Mouse (Mus musculus): ENCODE results near the gene Cxcr5.

GRCm38 (mm10) chr9:44548412-44549152, 13.1 kb downstream of the Cxcr5 start:
- no peak for TF ChIP-seq CTCF (IDR thresholded peaks at IDR 0.05; ENCODE audit: low read depth, low read length)
- no peak for TF ChIP-seq POLR2A (IDR thresholded peaks at IDR 0.05; ENCODE audit: insufficient read depth, low read length)
- TF ChIP-seq EP300 (IDR thresholded peaks at IDR 0.05; ENCODE audit: insufficient read depth, low read depth, low read length): no peak
